Mouse (Mus musculus): Measurements from ENCODE around the gene Nup188.
A peak's percentile ranks its signal among the peaks of the same experiment; 100 is the strongest.

The Nup188 gene

GRCm38 (mm10) chr2:30256616-30257350 lies 29.4 kb upstream of the Nup188 start:
- no peak for DNase-seq (ENCODE audit: low read depth, low spot score)

GRCm38 (mm10) chr2:30257699-30258460 lies 28.3 kb upstream of the Nup188 start:
- DNase-seq (ENCODE audit: low read depth, low spot score): no peak

DNA sequence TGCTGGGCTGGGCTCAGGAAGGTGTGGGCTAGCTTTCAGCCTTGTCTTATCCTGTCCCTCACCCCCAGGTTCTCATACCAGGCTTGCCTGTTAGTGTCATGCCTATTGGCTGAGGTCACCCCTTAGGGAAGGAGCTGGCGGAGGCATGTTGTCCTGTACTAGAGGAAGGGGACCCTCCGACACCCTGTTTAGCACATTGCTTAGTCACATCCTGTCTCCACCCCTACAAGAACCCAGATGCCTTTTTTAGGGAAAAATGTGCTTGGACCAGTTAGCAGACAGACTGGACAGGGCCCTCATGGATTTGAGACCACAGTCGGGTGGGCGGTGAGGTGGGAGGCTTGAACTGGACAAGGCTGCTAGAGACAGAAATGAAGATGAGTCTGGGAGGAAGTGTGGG lies 27.6 kb upstream of the Nup188 start:
- DNase-seq (ENCODE audit: low read depth, low spot score): peak; percentile 84

DNA sequence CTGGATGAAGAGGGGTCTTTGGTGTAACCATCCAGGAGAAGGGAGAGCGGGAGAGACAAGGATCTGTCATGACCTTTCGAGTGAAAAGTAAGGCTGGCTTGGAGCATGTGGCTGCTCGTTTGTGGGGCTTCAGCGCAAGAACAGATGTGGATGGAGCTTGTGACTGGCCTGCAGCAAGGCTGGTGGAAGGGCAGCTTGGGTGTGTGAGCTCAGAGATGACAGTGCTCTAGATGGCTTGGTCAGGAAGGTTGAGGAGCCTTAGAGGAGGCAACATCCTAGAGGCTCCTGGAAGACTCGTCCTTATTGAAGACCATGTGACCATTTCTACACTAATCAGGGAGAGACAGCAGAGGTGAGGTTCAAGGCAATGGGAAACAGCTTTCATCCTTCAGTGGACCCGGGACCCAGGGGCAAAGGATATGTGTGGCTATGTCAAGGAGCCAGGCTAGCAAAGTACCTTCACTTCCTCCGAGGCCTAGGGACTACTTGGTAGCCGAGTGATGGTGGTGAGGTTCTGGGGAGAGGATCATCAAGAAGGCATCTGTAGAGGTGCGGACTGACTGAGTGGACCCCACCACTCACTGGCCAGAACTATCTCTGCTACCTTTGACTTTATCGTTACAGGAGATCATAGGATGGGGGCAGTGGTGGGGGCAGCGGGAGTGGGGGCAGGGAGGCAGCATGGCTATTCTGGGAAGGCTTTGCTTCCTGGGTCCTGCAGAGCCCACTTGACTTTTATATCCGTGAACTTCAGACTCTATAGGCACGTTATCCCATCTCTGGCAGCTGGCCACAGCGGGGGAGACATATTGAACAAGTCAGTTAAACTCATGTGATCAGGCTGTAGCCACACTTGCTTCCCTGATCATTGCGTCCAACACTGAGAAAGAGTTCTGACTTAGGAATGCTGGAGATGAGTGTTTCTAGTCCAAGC lies 26.8 kb upstream of the Nup188 start:
- no peak for DNase-seq (ENCODE audit: low read depth, low spot score)

GRCm38 (mm10) chr2:30261064-30261736 lies 25.0 kb upstream of the Nup188 start:
- peak; percentile 42 for DNase-seq (ENCODE audit: low read depth, low spot score)

DNA sequence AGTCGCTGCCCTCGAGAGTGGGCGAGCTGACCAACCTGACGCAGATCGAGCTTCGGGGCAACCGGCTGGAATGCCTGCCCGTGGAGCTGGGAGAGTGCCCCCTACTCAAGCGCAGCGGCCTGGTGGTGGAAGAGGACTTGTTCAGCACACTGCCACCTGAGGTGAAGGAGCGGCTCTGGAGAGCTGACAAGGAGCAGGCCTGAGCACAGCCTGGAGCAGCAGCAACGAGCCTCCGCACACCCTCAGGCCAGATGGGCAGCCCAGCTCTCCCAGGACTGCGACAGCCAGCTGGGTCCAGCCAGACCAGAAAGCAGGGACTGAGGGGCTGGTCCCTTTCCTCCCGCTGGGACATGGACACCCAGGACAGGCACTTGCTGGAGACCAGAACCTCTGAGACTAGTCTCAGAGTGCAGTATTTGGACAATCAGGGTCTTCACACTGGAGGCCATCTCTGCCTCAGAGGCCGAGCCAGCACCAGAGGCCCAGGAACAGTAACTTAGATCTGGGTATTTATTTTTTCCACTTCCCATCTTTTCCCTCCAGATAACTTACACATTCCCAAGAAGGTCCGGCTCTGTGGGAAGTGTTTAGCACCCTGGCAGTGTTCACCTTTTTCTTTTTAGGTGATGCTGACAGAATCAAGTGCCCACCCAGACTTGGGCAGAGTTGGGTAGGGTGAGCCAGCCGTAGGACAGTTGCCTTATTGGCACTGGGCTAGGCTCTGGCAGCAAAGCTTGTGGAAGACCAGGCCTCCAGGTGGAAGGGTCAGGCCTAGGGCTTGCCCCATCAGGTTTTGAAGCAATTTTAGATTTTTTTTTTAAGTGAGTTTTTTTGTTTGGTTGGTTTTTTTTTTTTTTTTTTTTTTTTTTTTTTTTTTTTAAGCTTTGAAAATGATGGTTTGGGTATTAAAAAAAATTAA lies 24.0 kb upstream of the Nup188 start:
- no peak for DNase-seq (ENCODE audit: low read depth, low spot score)

- no peak for DNase-seq (ENCODE audit: low read depth, low spot score)
Observed at GRCm38 (mm10) chr2:30262840-30263441, 23.3 kb upstream of the Nup188 start.

DNA sequence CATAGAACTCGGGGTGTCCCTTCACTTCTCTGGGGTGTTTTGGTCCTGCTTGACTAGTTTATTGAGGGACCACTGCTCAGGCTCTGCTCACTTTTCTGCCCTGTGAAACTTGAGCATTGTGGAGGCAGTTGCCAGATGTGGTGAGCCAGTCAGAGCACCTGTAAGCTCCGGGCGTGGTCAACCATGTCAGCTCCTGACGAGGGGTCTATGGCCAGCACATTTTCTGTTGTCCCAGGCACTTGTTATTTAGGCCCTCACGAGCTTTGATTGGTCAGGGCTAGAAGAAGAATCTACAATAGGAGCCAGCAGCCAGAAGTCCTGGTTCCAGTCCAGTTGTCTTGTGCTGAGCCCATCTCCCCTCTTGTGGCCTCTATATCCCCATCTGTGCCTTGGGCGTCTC lies 22.4 kb upstream of the Nup188 start:
- no peak for DNase-seq (ENCODE audit: low read depth, low spot score)

- peak; percentile 53 for DNase-seq (ENCODE audit: low read depth, low spot score)
Observed at GRCm38 (mm10) chr2:30264671-30265519, 21.3 kb upstream of the Nup188 start.

- peak; percentile 84 for DNase-seq (ENCODE audit: low read depth, low spot score)
Observed at GRCm38 (mm10) chr2:30265767-30266253, 20.4 kb upstream of the Nup188 start, which contains the start of gene Phyhd1. TSS of gene Phyhd1 (plus strand) at chr2:30266203.

DNA sequence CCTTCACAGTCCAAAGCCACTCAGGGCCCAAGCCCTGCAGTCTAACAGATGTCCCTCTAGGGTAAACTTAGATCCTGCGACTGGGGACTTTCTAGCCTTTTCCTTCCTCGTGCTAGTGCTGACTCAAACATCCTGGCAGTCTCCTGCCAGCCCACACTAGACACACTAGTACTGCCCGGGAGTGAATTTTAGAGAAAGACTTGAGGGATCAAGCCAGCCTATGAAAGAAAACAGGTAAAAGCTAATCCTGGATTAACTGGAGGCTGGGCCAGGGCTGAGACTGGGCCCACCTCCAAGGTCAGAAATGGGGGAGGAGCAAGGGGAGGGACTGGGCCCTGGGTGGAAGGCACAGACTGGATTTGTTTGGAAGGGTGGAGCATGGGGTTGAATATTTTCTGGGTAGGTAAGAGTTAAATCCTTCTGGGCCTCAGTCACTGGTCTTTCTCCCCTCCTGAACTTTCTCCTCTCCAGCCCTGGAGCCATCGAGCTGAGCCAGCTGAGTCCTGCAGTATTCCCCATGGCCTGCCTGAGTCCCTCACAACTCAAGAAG lies 19.7 kb upstream of the Nup188 start:
- DNase-seq (ENCODE audit: low read depth, low spot score): peak; percentile 85

- no peak for DNase-seq (ENCODE audit: low read depth, low spot score)
Observed at GRCm38 (mm10) chr2:30267466-30267865, 18.7 kb upstream of the Nup188 start.

DNA sequence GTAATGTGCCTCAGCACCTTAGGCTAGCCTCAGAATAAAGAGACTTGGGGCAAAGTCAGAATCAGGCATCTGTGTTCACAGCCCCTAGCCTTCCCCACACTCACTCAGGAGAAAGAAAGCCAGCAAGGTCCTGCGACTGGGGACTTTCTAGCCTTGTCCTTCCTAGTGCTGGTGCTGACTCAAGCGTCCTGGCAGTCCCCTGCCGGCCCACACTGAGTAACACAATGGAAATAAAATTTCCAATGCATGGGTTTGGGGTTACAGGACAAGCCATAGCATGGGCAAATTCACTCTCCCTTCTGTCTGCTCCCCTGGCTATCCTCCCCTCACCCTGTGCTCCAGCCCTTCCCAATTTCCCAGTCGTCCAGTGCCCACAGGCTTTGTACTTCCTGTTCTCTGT lies 17.8 kb upstream of the Nup188 start:
- DNase-seq (ENCODE audit: low read depth, low spot score): no peak

DNA sequence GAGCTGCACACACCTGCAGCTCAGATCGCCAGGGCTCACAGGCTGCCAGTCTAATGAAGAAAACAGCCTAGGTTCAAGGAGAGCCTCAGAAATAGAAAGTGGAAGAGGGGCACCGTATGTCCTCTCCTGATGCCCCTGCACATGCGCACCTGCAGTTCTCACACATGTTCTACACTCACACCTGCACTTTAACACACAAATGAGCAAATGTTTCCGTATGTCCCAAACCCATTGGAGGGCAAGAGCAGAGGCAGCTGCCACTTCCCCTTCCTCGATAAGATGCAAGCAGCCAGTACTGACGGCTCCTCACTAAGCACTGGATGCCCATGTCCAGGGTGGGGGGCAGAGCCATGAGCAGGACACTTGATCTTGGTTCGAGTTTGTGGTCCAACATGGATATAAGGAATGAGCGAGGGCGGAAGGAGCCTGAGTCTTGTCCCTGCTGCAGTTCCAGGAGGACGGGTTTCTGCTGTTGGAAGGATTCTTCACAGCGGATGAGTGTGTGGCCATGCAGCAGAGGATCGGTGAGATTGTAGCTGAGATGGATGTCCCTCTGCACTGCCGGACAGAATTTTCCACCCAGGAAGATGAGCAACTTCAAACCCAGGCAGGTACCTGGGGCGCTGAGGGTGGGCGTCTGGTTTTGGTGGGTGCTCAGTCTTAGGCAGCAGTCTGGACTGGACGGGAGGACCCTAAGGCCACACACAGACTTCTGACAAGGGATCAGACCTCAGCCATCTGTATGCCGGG lies 16.8 kb upstream of the Nup188 start:
- DNase-seq (ENCODE audit: low read depth, low spot score): no peak

DNA sequence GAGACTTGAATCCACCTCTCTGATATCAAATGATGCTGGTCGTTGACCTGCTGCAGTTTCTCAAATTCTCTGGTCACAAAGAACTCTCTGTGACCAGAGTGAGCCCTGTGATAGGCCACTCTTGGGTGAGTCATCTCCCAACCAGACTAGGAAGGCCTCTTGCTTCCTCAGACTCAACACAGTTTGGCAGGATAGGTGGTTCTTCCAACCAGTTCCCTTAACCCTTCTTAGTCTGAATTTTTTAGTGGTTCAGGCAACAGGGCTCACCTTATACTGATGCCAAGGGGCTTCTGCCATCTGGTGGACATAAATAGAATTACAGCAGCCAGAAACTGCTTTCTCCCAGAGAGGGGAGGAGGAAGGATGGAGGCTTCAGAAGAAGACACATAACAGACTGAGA lies 16.1 kb upstream of the Nup188 start:
- peak; percentile 97 for DNase-seq (ENCODE audit: low read depth, low spot score)

GRCm38 (mm10) chr2:30280743-30281142 lies 5.5 kb upstream of the Nup188 start, which contains the start of gene Gm28038:
TSS of gene Gm28038 (plus strand) at chr2:30281043.
- no peak for DNase-seq (ENCODE audit: low read depth, low spot score)

DNA sequence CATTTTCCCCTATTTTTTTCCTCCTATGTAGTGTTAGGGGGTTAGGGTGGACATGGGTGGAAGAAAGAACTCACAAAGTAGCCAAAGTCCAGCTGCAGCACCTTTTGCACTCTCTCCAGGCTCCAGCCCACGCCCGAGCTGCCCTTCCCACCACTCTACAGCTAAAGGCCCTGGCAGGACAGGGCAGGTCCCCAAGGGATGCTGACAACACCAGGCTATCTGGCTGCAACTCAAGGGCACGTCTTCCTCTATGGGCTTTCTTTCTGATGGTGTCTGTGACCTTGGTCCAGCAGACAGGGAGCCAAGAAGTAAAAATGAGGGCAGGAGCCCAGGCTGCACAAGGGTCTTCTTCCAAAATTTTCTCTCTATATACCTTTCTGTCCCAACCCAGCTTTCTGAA lies 4.5 kb upstream of the Nup188 start:
- DNase-seq (ENCODE audit: low read depth, low spot score): no peak

- no peak for DNase-seq (ENCODE audit: low read depth, low spot score)
Observed at GRCm38 (mm10) chr2:30283193-30283592, 3.0 kb upstream of the Nup188 start.

Data from 3T3-L1 (cell line).